Mouse (Mus musculus): Measurements from ENCODE around the gene Vgf. TPM values are rescaled to one million over a fixed set of nuclear protein-coding genes. Genes with fewer than 3 reads are reported as not detected.

The Vgf gene
- total RNA-seq, 2 experiments from 2014 or later: not detected

DNA sequence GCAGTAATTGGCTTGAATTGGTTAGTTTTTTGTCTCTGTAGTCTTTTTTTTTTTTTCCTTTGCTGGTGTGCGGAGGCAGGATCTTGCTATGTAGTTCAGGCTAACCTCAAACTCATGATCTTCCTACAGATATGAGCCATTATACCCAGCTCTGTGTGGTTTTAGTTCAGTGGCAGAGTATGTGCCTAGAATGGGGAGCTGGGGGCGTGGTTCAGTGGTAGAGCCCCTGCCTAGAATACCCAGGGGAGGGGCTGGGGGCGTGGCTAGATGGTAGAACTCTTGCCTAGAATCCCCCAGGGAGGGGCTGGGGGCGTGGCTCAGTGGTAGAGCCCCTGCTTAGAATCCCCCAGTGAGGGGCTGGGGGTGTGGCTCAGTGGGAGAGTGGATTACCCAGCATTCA is 42.5 kb downstream of the Vgf start:
- no peak for ATAC-seq (ENCODE audit: poor library complexity, severe bottlenecking)

DNA sequence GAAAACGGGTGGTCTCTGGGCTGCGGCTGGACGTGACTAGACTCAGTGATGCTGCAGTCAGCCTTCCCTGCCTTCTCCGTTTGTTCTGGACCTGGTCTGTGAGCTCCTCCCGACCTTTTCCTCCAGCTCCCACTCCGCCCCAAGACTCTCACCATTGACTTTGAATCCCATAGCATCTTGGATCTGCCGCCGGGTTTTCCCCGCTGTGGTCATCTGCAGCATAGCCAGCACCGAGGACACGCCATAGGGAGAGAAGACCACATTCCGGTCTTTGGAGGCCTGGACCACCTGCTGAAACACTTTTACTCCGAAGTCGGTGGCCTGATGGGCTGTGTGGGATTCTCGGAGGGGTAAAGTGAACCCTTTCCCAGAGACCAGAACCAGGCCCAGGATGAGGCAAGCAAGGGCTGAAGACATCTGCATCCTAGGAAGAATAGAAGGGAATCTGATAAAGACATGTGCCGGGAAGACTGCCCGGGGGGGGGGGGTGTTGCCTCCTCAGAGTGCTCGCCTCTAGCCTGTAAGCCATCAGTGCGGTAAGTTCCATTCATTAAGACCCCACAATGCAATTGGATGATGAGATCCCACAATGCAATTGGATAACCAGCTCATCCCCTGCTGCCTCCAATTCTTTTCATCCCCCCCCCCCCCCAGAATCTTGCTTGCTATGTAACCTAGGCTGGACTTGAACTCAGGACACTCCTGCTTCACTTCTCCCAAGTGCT is 44.9 kb downstream of the Vgf start:
- ATAC-seq (ENCODE audit: poor library complexity, severe bottlenecking): no peak

DNA sequence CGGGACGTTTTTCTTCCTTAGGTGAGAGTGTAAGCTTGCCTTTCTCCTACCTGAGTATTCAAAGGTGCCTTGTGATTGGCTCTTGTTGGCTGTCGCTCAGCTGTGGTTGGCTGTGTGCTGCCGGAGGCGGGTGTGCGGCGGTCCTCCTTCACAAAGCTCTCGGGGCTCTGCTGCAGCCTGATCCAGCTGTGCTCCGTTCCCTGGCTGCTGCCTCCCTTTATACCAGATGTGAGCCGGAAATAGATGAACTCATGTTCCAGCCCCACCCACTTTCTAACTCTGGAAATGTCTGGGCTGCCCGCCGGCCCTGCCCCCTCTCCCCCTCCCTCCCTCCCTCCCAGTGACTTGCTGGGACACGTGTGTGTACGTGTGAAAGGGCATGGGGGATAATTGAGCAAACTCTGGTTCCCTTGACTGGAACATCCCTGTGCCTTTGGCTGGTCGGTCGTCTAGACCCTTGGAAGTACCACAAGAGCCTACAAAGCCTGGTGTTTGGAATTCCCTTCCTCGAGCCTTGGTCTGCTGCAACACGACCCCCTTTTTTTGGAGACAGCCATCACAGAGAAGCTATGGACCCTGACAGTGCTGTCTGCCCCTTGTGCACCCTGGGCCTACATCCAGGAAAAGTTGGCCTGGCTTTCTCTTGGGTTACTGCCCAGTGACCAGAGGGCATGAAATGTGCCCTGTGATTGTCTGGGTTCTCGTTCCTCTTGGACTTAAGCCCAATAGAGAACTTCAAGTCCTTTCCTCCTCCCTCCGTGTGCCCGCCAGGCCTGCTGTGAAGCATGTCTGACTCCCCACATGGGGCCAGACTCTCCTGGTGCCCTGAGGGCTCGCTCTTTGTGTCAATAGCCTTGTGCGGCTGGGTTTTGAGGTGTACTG is 46.1 kb downstream of the Vgf start, which contains the start of gene Serpine1:
Serpine1 (minus strand) TSS at position 190 of the 882 bp plus-strand sequence.
- no peak for ATAC-seq (ENCODE audit: poor library complexity, severe bottlenecking)

DNA sequence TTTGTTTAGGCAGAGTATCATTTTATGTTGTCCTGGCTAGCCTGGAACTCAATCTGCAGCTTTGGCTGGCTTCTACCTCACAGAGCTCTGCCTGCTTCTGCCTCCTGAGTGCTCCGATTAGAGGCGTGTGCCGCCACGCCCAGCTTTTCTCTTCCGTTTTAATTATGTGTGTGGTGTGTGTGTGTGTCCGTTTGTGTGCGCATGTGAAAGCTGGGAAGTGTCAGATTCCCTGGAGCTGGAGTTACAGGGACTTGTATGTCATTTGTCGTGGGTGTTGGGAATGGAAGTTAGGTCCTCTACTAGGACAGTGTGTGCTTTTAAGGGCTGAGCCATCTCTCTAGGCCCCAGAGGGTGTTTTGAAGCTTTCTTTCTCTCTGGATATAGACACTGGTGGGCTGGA is 46.9 kb downstream of the Vgf start:
- no peak for ATAC-seq (ENCODE audit: poor library complexity, severe bottlenecking)

DNA sequence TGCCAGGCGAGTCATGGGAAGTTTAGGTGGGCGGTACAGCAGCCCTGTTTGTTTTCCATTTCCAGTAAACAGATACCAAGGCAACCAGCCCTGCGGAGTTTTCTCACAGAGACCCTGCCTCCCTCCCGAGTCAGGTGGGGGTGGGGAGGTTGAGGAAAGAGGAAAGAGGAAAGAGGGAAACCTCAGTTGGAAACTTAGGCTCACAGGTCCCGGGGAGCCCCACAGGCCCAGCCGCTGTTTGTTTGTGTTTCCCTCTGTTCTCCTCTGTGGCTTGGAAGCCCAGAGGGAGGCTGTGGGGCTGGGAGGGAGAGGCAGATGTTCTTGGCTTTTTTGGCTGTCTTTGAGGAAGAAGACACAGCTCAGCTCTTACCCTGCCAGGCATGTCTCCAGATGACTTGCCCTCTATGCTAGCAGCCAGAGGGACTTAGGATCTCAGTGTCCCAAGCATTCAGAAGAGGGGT is 48.0 kb downstream of the Vgf start:
- ATAC-seq (ENCODE audit: poor library complexity, severe bottlenecking): no peak

DNA sequence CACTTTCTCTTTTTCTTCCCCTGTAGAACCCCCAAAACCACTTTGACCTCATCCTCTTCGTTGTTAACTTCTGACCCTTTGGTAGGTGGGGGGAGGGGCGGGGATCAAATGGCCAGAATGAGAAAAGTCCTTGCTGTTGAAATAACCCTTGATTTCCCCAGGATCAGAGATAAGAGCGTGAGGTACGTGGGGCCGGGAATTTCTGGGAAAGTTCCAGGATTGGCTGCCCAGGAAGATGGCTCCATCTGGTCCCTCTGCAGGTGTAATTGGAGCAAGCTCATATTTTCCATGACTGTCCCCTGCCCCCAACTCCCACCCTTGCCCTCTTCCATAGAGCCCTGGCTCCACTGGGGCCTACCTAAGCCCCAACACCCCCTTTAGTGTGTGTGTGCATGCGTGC is 49.5 kb downstream of the Vgf start:
- ATAC-seq (ENCODE audit: poor library complexity, severe bottlenecking): no peak

DNA sequence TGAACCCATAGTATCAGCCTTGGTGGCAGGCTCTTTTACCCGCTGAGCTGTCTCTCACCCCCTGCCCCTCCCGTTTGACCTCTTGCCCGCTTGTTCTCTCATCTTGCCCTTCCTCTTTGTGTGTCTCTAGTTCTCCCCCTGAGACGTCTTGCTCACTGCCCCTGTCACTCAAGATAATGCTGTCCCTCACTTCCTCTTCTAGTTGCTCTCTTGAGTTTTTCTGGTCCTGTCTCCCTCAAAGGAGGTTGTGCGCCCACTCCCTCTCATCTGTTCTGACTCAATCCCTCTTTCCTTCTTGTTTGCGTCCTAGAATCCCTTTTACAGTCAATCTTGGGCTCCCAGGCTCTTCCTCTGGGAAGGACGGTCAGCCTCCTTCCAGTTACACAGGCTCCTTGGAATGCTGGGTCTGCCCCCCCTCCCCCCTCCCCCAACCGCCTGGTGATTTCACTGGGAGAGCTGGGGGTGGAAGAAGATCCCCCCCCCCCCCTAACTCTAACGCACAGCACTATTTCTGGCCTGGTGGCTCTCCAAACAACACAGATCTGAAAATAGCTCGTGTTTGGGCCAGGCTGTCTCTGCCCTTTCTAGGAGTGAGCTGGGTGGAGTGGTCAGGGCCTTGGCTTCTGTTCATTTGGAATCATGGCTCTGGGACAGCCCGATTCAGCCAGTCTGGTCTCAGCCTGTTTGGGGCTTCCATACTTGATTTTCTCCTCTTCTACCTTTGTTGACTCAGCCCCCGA is 50.2 kb downstream of the Vgf start:
- peak; percentile 97 for ATAC-seq (ENCODE audit: poor library complexity, severe bottlenecking)

DNA sequence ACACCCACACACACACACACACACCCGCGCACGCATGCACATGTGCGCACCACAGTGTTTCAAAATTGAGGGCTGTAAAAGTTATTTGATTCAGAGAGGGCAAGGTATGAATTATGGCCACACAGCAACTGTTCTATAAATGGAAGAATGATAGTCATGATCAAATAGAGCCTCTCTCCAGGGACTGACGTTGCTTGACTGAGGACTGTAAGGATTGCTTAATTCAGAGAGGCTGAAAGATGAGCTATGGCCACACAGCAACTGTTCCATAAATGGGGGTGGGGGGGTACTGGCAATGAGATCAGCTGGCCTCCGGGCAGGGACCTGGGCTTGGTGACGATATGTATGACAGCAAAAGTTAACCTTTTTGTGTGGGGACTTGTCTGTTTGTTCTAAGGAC is 51.0 kb downstream of the Vgf start:
- no peak for ATAC-seq (ENCODE audit: poor library complexity, severe bottlenecking)

DNA sequence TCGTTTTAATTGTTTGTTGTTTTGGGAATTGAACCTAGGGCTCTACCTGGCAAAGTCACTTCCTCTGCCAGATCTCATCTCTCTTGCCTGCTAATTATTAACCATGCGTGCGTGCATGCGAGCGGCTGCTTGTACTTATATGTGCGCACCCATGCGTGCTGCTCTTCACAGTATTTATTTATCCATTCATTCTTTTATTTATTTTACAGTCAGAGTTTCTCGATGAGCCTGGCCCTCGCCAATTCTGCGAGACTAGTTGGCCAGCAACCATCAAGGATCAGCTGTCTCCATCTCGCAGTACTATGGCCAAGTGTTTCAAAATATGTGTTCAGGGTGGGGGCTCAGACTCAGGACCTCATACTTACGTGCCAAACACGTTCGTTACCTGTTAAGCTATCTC is 51.8 kb downstream of the Vgf start:
- no peak for ATAC-seq (ENCODE audit: poor library complexity, severe bottlenecking)

DNA sequence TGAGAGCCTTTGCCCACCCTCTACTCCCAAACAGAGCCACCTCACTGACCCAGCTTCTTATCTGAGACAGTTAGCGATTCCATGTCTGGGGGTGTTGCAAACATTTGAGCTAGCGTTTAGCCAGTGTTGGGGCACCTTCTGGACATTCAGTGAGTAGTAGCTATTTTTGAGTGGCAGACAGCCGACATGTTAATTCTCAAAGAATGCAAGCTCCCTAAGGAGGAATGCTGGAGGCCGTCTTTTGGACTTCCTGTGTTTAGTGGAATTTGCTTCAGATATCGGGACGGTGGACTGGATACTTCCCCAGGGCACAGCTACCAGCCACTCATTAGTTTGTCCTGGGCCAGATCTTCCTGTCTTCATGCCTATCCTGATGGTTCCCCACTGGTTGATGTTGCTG is 52.4 kb downstream of the Vgf start:
- ATAC-seq (ENCODE audit: poor library complexity, severe bottlenecking): no peak

DNA sequence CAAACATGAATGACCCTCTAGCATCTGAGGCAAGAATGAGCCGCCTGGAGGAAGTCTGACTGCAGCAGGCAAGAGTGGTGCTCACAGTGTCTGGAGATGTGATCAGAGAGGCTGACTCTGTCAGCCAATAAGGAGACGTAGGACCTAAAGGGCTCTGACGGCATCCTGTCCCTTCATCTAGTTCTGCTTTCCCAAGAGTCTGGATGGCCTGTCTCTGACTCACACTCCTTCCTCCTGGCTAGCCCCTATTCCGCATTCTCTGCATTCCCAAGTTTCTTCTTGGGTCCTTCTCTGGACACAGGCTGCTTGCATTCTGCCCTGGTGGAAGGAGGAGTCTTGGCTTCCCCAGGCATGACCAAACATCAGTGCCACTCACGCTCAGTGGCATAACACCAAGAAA is 53.7 kb downstream of the Vgf start:
- ATAC-seq (ENCODE audit: poor library complexity, severe bottlenecking): no peak

Other genes starting within 250 kb of the Vgf start
- gene Col26a1, start 143.2 kb upstream of the Vgf start, total RNA-seq (2015): not detected in 2 replicates
- gene Col26a1, start 143.2 kb upstream of the Vgf start, total RNA-seq (2017): not detected in 2 replicates
- gene Ift22, start 118.2 kb upstream of the Vgf start, total RNA-seq (2015): 9.4 and 12.7 TPM in 2 replicates
- 2.0 and 3.7 TPM in 2 replicates for gene Ift22, start 118.2 kb upstream of the Vgf start, total RNA-seq (2017)
- gene Fis1, start 73.1 kb upstream of the Vgf start, total RNA-seq (2015): 288 and 310 TPM in 2 replicates
- 117 and 147 TPM in 2 replicates for gene Fis1, start 73.1 kb upstream of the Vgf start, total RNA-seq (2017)
- gene Cldn15, start 59.8 kb upstream of the Vgf start, total RNA-seq (2015): 13.3 and 15.8 TPM in 2 replicates
- 7.1 and 15.9 TPM in 2 replicates for gene Cldn15, start 59.8 kb upstream of the Vgf start, total RNA-seq (2017)
- 73.2 and 74.8 TPM in 2 replicates for gene Plod3, start 39.4 kb upstream of the Vgf start, total RNA-seq (2015)
- 159 and 176 TPM in 2 replicates for gene Plod3, start 39.4 kb upstream of the Vgf start, total RNA-seq (2017)
- gene Znhit1, start 38.4 kb upstream of the Vgf start, total RNA-seq (2015): 106 and 133 TPM in 2 replicates
- 57.7 and 67.9 TPM in 2 replicates for gene Znhit1, start 38.4 kb upstream of the Vgf start, total RNA-seq (2017)
- gene Ap1s1, start 19.7 kb downstream of the Vgf start, total RNA-seq (2015): 19.1 and 19.6 TPM in 2 replicates
- 43.3 and 47.2 TPM in 2 replicates for gene Ap1s1, start 19.7 kb downstream of the Vgf start, total RNA-seq (2017)
- not detected in 2 replicates for gene Serpine1, start 45.9 kb downstream of the Vgf start, total RNA-seq (2015)
- gene Serpine1, start 45.9 kb downstream of the Vgf start, total RNA-seq (2017): not detected in 2 replicates
- gene Trim56, start 89.8 kb downstream of the Vgf start, total RNA-seq (2015): 12.4 and 13.5 TPM in 2 replicates
- 28.7 and 32.4 TPM in 2 replicates for gene Trim56, start 89.8 kb downstream of the Vgf start, total RNA-seq (2017)
- not detected in 2 replicates for gene Muc3, start 122.9 kb downstream of the Vgf start, total RNA-seq (2015)
- gene Muc3, start 122.9 kb downstream of the Vgf start, total RNA-seq (2017): not detected in 2 replicates
- 0.87 and 1.4 TPM in 2 replicates for gene Muc3a, start 186.0 kb downstream of the Vgf start, total RNA-seq (2015)
- gene Muc3a, start 186.0 kb downstream of the Vgf start, total RNA-seq (2017): 0.08 and 0.29 TPM in 2 replicates

Measured in megakaryocyte, adult 5-6 weeks (primary cell).